Mouse (Mus musculus) heart, postnatal 14 days (tissue): ENCODE data around the gene Spred2. TPM values are rescaled to one million over a fixed set of nuclear protein-coding genes. Genes with fewer than 3 reads are reported as not detected.

ENCODE experiments used
- total RNA-seq, 2 experiments: library from RNA; stranded (reverse); gene quantifications; 2 replicates each; pipeline ENCODE4 v1.2.3; 2021

Spred2 gene
- total RNA-seq, 2 experiments from 2014 or later, result 27.1 to 27.3 TPM

Other genes with a start within 250 kb of the Spred2 start
- gene Actr2, start 188.5 kb downstream of the Spred2 start, total RNA-seq, result 10 to 100 TPM; 78.3 to 85.4 TPM